Mouse (Mus musculus) limb, embryonic 12.5 days (tissue): ENCODE results near the gene Foxj3. TPM values are rescaled to one million over a fixed set of nuclear protein-coding genes. Genes with fewer than 3 reads are reported as not detected.

Experiments
- ATAC-seq: fragments of 200-750 bp; cut with Nextera tagmentation; 2 replicates; pipeline ENCODE4 v1.8.0; 2017; ENCODE audit warnings: low read depth, moderate TSS enrichment; ENCODE audit not compliant: insufficient number of reproducible peaks, insufficient read depth, low FRiP score, low TSS enrichment
- H3K27ac ChIP-seq: fragments of 300-500 bp; sonication (generic); 2 replicates; pipeline ENCODE4 v1.5.1; 2016; ENCODE audit warnings: mild to moderate bottlenecking, moderate library complexity
- H3K27me3 ChIP-seq: fragments of 300-500 bp; sonication (generic); 2 replicates; pipeline ENCODE4 v1.6.1; 2016; ENCODE audit warnings: mild to moderate bottlenecking, moderate library complexity
- H3K36me3 ChIP-seq: fragments of 300-500 bp; sonication (generic); 2 replicates; pipeline ENCODE4 v1.6.1; 2016; ENCODE audit warnings: mild to moderate bottlenecking, moderate library complexity
- H3K4me1 ChIP-seq: fragments of 300-500 bp; sonication (generic); replicated peaks from 2 replicates; pipeline ENCODE4 v1.6.1; 2016
- H3K4me2 ChIP-seq: fragments of 300-500 bp; sonication (generic); 2 replicates; pipeline ENCODE4 v1.6.1; 2016; ENCODE audit warnings: mild to moderate bottlenecking, moderate library complexity
- H3K4me3 ChIP-seq: fragments of 300-500 bp; sonication (generic); replicated peaks from 2 replicates; pipeline ENCODE4 v1.5.1; 2016; ENCODE audit warnings: mild to moderate bottlenecking
- H3K9ac ChIP-seq: fragments of 300-500 bp; sonication (generic); replicated peaks from 2 replicates; pipeline ENCODE4 v1.6.1; 2016; ENCODE audit warnings: mild to moderate bottlenecking, moderate library complexity
- H3K9me3 ChIP-seq: fragments of 300-500 bp; sonication (generic); 2 replicates; pipeline ENCODE4 v1.6.1; 2016; ENCODE audit warnings: mild to moderate bottlenecking, moderate library complexity
- WGBS: fragments of 180-500 bp; shearing (Covaris S2); methylation state at CpG from one replicate; pipeline ENCODE4 v1.1.7; 2016; 5-methylcytosine and 5-hydroxymethylcytosine counted together
- polyA plus RNA-seq: library from polyadenylated mRNA; unstranded; fragments of >200 nt; fragmentation: Nextera tagmentation; extraction: Ambion mirVana; gene quantifications from 2 replicates; pipeline ENCODE4 v1.2.1, GENCODE M21; 2016

Foxj3 gene
- polyA plus RNA-seq, 1 experiment from 2014 or later: 27.9 TPM

DNA sequence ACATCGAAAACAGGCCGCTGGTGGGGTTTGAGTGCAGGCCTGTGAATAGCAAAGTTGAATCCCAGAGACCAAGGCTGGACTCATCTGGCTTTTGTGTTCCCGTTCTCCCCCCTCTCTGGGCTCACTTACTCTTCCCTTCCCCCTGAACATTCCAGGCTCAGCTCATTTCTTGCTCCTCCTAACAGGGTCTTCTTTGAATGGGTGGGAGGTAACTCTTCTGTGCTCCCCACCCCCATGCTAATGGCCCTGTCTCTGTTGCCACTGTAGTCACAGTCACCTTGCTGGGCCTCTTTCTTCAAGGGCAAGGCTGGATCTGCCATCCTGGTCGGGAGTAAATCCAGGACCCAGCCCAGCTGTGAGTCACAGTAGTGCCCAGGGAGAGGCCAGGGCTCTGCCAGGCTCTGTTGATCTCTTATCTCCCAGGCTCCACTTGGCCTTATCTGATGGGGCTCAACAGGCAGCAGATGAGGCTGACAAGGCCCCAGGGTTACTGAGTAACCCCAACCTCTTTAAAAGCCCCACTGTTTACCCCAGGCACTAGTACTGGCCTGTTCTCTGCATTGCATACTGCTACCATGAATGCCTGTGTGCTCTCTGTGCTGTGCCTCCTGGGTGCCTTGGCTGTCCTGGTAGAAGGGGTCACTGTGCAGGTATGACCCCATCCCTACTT lies 100.5 kb downstream of the Foxj3 start, which contains the start of gene Guca2a:
Gene Guca2a (plus strand): TSS at position 529 of the 670 bp plus-strand sequence.
- ATAC-seq: no peak
- Histone ChIP-seq H3K27ac (no peak within 1 kb of the TSS), H3K27me3 (no peaks in the 10 kb centered on the region), H3K9me3 (no peaks in the 10 kb centered on the region), H3K9ac (no peak within 1 kb of the TSS), H3K36me3 (no peaks in the 10 kb centered on the region), H3K4me1 (peaks cover 14% of the 10 kb centered on the region), H3K4me3 (no peak within 1 kb of the TSS), H3K4me2 (no peak within 1 kb of the TSS)
- 70% methylated on average over 4 of the region's 4 CpGs for WGBS

DNA sequence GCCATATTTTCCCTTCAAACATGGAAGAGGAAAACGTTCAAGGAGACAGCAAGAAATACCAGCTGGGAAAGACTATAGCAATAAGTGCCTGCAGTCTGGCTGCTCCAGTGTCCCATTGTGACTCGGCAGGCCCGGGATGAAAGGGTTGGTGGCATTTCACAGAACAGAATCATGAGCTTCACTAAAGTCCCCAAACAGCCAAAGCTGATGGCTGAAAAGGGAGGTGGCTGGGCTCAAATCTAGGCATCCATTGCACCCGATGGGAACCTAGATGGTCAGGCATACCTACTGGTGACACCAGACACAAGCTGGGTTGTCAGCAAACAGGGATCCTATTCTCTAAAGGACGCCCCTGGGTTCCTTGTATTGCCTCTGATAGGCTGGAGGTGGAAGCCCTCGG lies 101.1 kb downstream of the Foxj3 start:
- Histone ChIP-seq H3K27me3 (no peaks in the 10 kb centered on the region), H3K4me1 (peaks cover 12% of the 10 kb centered on the region), H3K4me3 (no peak overlapping the region), H3K36me3 (no peaks in the 10 kb centered on the region), H3K9ac (no peak overlapping the region), H3K4me2 (no peak overlapping the region), H3K9me3 (0 out of 2 replicates have a peak, but pooled peaks cover 5% of the 10 kb centered on the region), H3K27ac (no peak overlapping the region)
- 80% methylated on average over 6 of the region's 6 CpGs for WGBS
- ATAC-seq: no peak

DNA sequence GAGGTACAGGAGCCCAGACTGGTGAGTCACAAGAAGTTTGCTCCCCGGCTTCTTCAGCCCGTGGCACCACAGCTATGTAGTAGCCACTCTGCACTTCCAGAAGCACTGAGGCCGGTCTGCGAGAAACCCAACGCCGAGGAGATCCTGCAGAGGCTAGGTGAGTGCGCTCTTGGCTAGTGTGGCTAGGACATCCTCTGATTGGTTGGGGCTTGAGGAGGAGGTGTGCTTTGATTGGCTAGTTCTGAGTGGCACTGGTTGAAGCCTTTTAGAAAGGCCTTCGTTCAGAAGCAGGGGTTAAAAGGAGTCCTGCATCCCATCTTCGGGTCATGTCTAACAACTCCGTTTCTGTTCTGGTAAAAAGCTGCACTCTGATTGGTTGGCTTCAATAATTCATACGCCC lies 101.9 kb downstream of the Foxj3 start:
- Histone ChIP-seq H3K27ac (no peak overlapping the region), H3K9me3 (0 out of 2 replicates have a peak, but pooled peaks cover 5% of the 10 kb centered on the region), H3K4me3 (no peak overlapping the region), H3K9ac (no peak overlapping the region), H3K4me2 (no peak overlapping the region), H3K36me3 (no peaks in the 10 kb centered on the region), H3K4me1 (peaks cover 5% of the 10 kb centered on the region), H3K27me3 (no peaks in the 10 kb centered on the region)
- 56% methylated on average over 11 of the region's 11 CpGs for WGBS
- ATAC-seq: no peak

GRCm38 (mm10) chr4:119642666-119643065 lies 105.9 kb downstream of the Foxj3 start:
- 91% methylated on average over 4 of the region's 4 CpGs for WGBS
- Histone ChIP-seq H3K4me2 (no peak overlapping the region), H3K36me3 (no peaks in the 10 kb centered on the region), H3K27me3 (no peaks in the 10 kb centered on the region), H3K27ac (no peak overlapping the region), H3K4me3 (no peak overlapping the region), H3K4me1 (no peaks in the 10 kb centered on the region), H3K9me3 (0 out of 2 replicates have a peak, but pooled peaks cover 5% of the 10 kb centered on the region), H3K9ac (no peak overlapping the region)
- ATAC-seq: no peak

- no peaks in the 10 kb centered on the region for H3K4me1 ChIP-seq
- no peak overlapping the region for H3K4me3 ChIP-seq
- no peaks in the 10 kb centered on the region for H3K36me3 ChIP-seq
- no peak overlapping the region for H3K9ac ChIP-seq
- H3K27me3 ChIP-seq: peaks cover 7% of the 10 kb centered on the region
- no peak for ATAC-seq
- peaks cover 10% of the 10 kb centered on the region; the same call in 1 of the 2 replicates for H3K9me3 ChIP-seq
- WGBS: 94% methylated on average over 1 of the region's 1 CpGs
- no peak overlapping the region for H3K27ac ChIP-seq
- H3K4me2 ChIP-seq: no peak overlapping the region
Observed at GRCm38 (mm10) chr4:119657011-119657410, 120.2 kb downstream of the Foxj3 start.

DNA sequence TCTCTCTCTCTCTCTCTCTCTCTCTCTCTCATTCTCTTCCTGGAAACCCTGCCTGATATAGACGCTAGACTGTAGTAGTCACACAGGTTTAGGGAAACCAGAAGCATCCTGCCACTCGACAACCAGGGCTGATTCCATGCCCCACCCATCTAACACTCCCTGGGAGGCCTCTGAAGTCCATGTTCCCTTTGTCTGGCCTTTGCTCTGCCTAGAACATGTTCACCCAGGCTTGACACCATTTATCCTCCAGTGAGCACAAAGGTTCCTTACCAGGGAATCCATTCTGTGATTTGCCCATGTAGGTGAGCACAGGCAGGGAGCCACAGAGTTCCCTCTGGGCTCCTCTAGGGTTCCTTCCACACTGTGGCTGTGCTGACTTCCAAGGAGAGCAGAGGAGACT lies 121.4 kb downstream of the Foxj3 start:
- Histone ChIP-seq H3K27me3 (peaks cover 7% of the 10 kb centered on the region), H3K4me2 (no peak overlapping the region), H3K4me3 (no peak overlapping the region), H3K27ac (no peak overlapping the region), H3K9me3 (peaks cover 4% of the 10 kb centered on the region; the same call in 1 of the 2 replicates), H3K4me1 (no peaks in the 10 kb centered on the region), H3K36me3 (no peaks in the 10 kb centered on the region), H3K9ac (no peak overlapping the region)
- 67% methylated on average over 2 of the region's 2 CpGs for WGBS
- ATAC-seq: no peak

DNA sequence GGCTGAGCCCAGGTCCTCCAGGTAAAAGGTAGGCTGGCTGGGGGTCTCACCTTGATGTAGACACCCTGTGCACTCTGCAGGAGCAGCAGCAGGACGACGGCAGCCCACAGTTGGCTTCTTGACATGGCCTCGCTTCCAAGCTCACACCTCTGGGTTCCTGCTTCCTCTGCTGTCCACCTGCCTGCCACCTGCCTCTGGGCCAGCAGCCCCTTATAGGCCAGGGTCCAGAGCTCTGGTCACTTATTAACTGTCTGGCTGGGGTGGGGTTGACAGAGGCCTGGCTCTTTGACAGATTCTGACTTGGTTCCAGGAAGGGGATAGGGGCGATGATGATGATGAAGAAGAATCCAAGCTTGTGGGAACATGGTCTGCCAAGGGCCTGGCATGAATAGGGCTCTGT lies 121.9 kb downstream of the Foxj3 start, which contains the start of gene Guca2b:
Gene Guca2b (minus strand): TSS at position 224 of the 400 bp plus-strand sequence.
- H3K4me1 ChIP-seq: no peaks in the 10 kb centered on the region
- H3K9me3 ChIP-seq: no peaks in the 10 kb centered on the region
- H3K27ac ChIP-seq: no peak within 1 kb of the TSS
- no peak; the same call in 1 of the 2 replicates for ATAC-seq
- H3K27me3 ChIP-seq: peaks cover 7% of the 10 kb centered on the region
- no peaks in the 10 kb centered on the region for H3K36me3 ChIP-seq
- no peak within 1 kb of the TSS for H3K9ac ChIP-seq
- H3K4me2 ChIP-seq: no peak within 1 kb of the TSS
- WGBS: 80% methylated on average over 4 of the region's 4 CpGs
- no peak within 1 kb of the TSS for H3K4me3 ChIP-seq

- WGBS: 83% methylated on average over 8 of the region's 8 CpGs
- no peak for ATAC-seq
Observed at GRCm38 (mm10) chr4:119660007-119660406, 123.2 kb downstream of the Foxj3 start.

DNA sequence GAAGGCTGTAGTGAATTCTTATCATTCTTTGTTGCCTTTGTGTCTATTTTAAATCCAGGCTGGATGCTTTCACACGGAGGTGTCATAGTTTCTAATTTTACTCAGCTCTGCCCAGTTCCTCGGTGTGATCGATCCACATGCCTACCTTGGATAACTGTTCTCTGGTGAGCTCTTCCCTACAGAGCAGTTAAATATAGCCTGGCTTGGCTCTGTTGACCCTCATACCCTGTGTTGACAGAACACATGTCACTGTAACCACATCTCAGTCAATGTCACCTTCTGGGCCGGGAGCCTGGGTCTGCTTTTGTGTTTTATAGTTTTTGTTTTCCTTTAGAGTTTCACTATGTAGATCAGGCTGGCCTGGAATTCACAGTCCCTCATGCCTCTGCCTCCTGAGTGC lies 125.3 kb downstream of the Foxj3 start:
- no peak for ATAC-seq
- H3K27me3 ChIP-seq: peaks cover 4% of the 10 kb centered on the region; the same call in 1 of the 2 replicates
- no peak overlapping the region for H3K4me3 ChIP-seq
- H3K9ac ChIP-seq: no peak overlapping the region
- H3K36me3 ChIP-seq: no peaks in the 10 kb centered on the region
- WGBS: 76% methylated on average over 4 of the region's 4 CpGs
- H3K4me1 ChIP-seq: no peaks in the 10 kb centered on the region
- no peaks in the 10 kb centered on the region for H3K9me3 ChIP-seq
- H3K27ac ChIP-seq: no peak overlapping the region
- no peak overlapping the region for H3K4me2 ChIP-seq

More at GRCm38 (mm10) chr4:119660007-119660406, 123.2 kb downstream of the Foxj3 start:
- no peaks in the 10 kb centered on the region for H3K36me3 ChIP-seq
- no peak overlapping the region for H3K4me2 ChIP-seq
- no peak overlapping the region for H3K4me3 ChIP-seq
- H3K27me3 ChIP-seq: peaks cover 7% of the 10 kb centered on the region
- H3K27ac ChIP-seq: no peak overlapping the region
- H3K9me3 ChIP-seq: no peaks in the 10 kb centered on the region
- no peaks in the 10 kb centered on the region for H3K4me1 ChIP-seq
- H3K9ac ChIP-seq: no peak overlapping the region

DNA sequence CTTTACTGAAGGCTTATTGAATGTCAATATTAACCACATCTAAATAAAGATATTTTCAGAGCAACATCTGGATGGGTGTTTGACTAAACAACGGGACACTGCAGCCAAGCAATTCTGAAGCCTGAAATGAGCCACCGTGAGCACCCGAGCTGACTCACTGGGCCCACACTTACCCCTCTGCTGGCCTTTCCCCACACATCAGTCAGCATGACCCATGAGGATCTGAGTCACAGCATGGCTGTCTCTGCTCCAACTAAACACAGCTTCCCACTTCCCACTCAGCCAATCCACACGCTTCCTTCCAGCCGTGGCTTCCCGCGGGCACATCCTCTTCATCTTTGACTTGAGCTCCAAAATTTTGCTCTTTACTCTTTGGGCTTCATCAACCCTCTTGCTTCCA lies 126.2 kb downstream of the Foxj3 start:
- Histone ChIP-seq H3K4me2 (no peak overlapping the region), H3K4me1 (no peaks in the 10 kb centered on the region), H3K9me3 (no peaks in the 10 kb centered on the region), H3K36me3 (no peaks in the 10 kb centered on the region), H3K27me3 (peaks cover 4% of the 10 kb centered on the region; the same call in 1 of the 2 replicates), H3K9ac (no peak overlapping the region), H3K27ac (no peak overlapping the region), H3K4me3 (no peak overlapping the region)
- 85% methylated on average over 7 of the region's 7 CpGs for WGBS
- ATAC-seq: no peak

DNA sequence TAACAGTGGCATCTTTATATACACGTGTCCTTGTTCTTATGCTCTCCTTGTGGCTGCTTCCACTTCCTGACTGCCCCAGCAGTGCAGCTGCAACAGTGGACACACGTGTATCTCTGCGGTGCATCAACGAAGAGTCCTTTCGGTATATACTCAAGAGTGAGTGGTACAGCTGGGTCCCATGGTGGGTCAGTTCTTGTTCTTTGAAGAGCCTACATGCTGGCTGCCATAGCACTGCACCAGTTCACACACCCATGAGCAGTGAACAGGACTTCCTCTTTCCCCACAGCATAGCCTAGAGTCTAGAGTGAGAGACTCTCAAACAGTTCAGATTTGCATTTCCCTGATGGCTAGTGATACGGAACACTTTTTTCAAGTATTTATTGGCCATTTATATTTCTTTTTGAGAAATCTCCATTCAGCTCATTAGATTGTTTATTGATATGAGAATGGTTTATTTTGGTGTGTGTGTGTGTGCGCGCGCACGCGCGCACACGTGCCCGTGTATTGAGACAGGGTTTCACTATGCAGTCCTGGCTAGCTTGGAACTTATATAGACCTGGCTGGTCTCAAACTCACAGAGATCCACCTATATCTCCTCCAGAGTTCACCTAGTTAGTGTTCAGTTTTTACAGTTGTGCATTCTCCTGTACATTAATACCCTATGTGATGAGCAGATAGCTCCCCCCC lies 126.7 kb downstream of the Foxj3 start:
- Histone ChIP-seq H3K9me3 (no peaks in the 10 kb centered on the region), H3K4me2 (no peak overlapping the region), H3K27ac (no peak overlapping the region), H3K9ac (no peak overlapping the region), H3K4me3 (no peak overlapping the region), H3K27me3 (peaks cover 4% of the 10 kb centered on the region; the same call in 1 of the 2 replicates), H3K36me3 (no peaks in the 10 kb centered on the region), H3K4me1 (no peaks in the 10 kb centered on the region)
- ATAC-seq: no peak
- WGBS: 91% methylated on average over 14 of the region's 14 CpGs
